Mouse (Mus musculus): ENCODE data around the gene Qpctl. TPM values are rescaled to one million over a fixed set of nuclear protein-coding genes. Genes with fewer than 3 reads are reported as not detected.
"Not testable (repeated sequence)": the region's sequence is repeated elsewhere in the genome, so short reads cannot be mapped to it uniquely, and the experiment has no call there.

The Qpctl gene
- total RNA-seq, 4 experiments from 2014 or later: 16.5 to 19.2 (median 18.6) TPM

DNA sequence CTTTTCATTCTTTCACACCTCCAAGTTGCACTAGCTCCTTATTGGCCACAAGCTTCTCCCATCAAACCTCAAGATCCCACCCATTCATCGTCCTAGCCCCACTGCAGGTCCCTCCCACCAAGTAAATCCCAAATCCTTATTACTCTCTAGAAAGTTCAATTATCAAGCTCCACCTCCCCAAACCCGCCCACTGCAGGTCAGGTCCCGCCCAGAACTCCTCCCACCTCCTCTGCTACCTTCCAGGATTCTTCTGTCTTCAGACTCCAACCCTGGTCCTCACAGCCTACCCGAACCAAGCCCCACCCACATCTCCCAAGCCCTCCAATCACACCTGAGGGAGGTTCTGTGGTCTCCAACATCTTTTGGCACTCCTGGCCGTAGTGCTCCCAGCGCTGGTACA is 15.1 kb upstream of the Qpctl start:
- no peak for DNase-seq (ENCODE audit: low spot score in 2 of 2)

GRCm38 (mm10) chr7:19163752-19164151 is 14.7 kb upstream of the Qpctl start:
- DNase-seq (ENCODE audit: low spot score in 2 of 2): no peak

DNA sequence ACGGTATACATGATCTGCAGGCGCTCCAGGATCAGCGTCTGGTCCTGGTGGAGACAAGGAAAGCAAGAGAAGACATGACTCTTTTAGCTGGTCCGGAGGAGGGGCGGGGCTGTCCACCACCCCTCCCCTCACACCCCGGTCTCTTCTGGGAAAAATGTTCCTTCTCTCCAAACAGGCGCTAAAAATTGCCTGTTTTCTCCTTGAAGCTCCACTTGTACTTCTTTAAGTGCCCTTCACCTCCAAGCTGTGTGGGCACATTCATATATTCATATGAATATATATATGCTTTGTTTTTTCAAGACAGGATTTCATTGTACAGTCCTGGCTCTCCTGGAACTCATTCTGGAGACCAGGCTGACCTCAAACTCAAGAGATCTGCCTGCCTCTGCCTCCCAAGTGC is 13.8 kb upstream of the Qpctl start:
- no peak for DNase-seq (ENCODE audit: low spot score in 2 of 2)

- DNase-seq (ENCODE audit: low spot score in 2 of 2): no peak
These were observed 11.0 kb upstream of the Qpctl start for GRCm38 (mm10) chr7:19160115-19160514.

DNA sequence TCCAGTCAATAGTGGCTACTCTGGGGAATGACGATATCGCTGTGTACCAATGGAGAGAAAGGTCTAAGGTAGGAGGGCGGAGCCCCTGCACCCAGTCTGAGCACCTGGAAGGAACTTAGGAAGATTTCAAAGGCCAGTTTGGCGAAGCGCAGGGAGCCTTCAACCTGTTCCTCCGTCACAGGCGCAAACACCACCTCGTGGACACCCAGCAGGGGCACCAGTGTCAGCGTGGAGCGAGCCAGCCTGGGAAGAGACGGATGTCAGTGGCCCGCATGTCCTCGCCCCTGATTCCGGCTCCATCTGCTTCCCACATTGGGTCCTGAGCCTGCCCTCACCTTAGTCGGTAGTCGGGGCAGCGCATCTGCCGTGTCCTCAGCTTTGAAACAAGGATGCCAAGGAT is 10.3 kb upstream of the Qpctl start:
- DNase-seq (ENCODE audit: low spot score in 2 of 2): no peak

DNA sequence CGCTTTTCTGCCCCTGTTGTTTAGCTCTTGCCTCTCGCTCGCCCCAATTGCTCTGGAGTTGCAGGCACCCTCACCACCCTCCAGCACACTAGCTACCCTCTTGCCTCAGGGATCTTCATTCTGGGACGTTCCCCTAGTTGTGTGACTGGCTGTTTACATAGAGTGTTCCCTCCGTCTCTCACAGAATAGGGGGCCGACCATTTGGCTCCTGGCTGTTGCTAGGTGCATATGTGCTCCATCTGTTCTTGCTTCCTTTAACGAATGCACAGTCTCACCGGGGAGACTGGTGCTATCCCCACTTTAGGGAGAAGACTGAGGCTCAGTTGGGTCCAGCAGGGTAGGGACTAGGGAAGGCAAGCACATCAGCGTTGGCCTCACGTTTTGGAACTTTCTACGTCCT is 9.5 kb upstream of the Qpctl start:
- no peak for DNase-seq (ENCODE audit: low spot score in 2 of 2)

DNA sequence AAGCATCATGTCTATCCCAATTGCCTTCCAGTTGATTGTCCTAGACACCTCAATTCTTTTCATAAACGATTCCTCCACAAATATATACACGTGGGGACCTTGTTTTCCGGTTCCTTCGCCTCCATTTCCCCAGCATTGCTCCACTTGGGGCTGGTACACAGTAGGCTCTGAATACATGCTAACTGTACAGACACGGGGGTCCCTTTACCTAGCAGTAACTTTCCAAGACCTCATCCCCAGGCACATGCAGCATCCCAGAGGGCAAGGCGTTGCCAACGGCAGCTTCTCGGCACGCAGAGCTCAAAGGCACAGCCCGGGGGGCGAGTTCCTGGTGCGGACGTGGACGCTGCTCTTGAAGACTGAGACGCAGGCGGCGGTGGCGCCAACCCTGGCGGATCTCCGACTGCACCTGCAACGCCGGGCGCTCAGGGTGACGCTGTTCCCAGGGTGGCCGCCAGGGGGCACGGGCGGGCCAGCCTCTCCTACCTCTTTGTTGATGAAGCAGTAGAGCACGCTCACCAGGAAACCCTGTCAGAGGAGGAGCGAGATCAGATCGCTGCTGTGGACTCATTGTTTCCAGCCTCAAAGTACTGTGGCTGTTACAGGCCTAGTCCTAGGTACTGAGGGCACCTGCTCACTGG is 8.2 kb upstream of the Qpctl start:
- DNase-seq (ENCODE audit: low spot score in 2 of 2): peak; percentile 89 to 97

DNA sequence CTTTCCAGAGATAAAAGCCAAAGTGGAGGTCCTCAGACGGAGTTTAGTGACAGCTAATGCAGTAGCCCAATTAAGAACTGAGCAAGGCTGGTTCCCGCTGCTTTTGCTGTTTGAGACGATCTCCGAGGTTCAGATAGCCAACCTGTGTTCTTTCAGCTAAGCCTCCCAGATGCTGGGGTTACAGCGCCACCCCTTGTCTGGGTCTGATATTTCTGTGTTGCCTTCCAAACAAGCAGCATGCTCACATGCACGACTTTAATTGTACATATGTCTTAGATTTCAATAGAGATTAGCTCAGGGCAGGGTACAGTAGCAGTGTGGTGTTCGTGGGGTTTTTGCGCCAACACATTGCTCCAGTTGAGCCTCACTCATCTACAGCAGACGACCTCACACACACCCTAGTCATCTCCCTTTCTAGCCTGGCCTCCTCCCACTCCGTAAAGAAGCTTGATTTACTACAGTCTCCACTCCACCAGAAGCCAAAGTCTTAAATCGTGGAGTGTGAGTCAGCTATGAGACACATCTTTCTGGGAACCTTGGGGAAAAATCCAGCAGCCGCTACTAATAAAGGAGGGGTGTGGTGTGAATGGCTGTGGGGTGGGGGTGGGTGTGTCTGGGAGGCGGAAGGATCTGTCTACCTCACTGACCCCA is 6.9 kb upstream of the Qpctl start:
- no peak for DNase-seq (ENCODE audit: low spot score in 2 of 2)

- no peak for DNase-seq (ENCODE audit: low spot score in 2 of 2)
These were observed 5.7 kb upstream of the Qpctl start for GRCm38 (mm10) chr7:19154796-19155195.

DNA sequence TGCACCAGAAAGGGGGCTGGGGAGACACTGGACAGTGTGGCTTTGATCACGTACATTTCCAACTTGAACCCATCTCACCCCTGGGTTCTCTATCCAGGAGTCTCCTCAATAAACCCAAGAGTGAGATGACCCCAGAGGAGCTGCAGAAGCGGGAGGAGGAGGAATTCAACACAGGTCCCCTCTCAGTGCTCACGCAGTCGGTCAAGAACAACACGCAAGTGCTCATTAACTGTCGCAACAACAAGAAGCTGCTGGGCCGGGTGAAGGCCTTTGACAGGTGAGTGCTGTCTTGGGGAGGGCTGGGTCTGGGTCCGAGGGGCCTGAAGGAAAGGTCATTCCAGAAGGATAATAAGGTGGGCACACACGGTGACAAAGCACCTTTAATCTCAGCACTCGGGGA is 2.0 kb upstream of the Qpctl start:
- not testable (repeated sequence) for DNase-seq (ENCODE audit: low spot score in 2 of 2)

GRCm38 (mm10) chr7:19149626-19150025 is 535 bp upstream of the Qpctl start, which contains the start of gene Snrpd2:
Gene Snrpd2, plus strand, starts transcription at chr7:19149722.
- peak; percentile 90 to 94 for DNase-seq (ENCODE audit: low spot score in 2 of 2)

DNA sequence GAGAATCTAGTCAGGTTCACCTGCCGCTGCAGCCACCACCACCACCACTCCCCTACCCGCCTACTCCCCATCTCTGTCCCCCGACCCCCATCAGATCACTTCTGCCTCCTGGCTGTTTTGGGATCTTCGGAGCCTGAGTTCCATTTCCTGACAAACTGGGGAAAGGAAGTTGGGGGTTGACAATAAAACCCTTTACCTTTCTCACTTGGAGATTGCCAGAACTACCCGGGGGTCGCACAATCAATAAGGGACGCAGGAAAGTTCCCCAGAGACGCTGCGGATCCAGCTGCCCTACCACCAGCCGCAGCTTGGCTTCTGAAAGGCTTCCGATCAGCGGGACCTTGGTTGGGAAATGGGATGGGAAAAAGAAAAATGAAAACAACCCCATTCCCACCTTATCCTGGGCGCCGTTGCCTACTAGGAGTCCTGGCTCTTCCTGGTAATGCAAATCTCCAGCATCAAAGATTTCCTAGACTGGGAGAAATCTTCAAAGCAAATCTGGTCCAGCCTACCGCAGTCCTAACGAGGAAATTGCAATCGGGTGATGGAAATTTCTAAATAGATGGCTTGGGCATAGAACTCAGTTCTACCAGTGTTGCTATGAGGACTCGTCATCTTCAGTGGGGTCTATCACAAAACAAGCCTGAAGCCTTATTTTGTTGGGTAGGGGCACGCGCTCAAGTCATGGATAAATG is 764 bp downstream of the Qpctl start:
- DNase-seq (ENCODE audit: low spot score in 2 of 2): no peak

- DNase-seq (ENCODE audit: low spot score in 2 of 2): no peak
These were observed 1.5 kb downstream of the Qpctl start for GRCm38 (mm10) chr7:19147497-19148045.

DNA sequence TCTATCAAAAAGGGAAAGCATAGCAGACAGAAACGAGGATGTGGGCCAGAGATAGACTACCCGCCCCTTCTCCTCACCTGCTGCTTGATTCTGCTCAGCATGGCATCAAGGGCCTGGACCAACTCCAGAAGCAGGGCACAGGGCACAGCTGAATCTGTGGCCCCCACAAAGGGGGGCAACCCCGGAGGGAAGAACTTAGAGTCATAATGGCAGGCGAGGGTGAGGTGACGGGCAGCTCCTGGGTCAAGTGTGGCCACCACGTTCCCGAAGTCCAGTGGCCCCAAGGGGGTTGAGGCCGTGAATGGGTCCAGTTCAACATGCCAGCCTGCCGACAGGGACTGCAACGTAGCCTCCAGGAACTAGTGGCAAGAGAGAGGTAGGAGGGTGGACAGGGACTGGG is 2.3 kb downstream of the Qpctl start:
- no peak for DNase-seq (ENCODE audit: low spot score in 2 of 2)

DNA sequence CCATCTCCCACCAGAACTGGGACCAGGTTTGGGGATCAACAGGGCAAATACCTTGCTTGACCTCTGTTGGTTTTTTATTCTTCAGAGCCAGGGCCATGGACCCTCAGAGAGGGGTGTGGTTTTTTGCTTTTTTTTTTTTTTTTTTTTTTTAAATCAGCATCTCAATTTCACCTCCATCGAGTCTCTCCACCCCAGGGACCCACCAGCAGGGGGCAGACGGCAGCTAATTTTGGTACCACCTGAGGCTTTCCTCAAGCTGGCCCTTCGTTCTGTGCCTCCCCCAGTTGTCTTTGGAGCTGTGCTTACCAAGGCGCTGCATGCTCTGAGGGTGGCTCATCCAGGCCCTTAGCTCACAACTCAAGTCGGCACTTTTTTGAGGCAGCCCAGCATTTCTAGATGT is 11.7 kb downstream of the Qpctl start:
- DNase-seq (ENCODE audit: low spot score in 2 of 2): no peak

DNA sequence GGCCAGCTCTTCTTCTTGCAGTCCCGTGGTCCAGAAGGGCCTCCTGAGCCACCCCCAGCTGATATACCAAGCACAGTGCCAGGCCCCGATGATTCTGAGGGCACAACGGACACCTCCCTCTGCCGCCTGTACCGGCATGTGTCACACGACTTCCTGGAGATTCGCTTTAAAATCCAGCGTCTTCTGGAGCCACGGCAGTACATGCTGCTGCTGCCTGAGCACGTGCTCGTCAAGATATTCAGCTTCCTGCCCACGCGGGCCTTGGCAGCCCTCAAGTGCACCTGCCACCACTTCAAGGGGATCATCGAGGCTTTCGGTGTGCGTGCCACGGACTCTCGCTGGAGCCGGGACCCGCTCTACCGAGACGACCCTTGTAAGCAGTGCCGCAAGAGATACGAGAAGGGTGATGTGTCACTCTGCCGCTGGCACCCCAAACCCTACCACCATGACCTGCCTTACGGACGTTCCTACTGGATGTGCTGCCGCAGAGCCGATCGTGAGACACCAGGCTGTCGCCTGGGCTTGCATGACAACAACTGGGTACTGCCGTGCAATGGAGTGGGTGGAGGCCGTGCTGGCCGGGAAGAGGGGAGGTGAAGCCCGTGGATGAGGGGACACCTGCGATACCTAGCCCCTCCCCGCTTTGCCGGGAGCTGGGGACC is 12.3 kb downstream of the Qpctl start:
- DNase-seq (ENCODE audit: low spot score in 2 of 2): peak in 1 of 2 experiments; percentile 74

GRCm38 (mm10) chr7:19136168-19136567 is 12.9 kb downstream of the Qpctl start:
- no peak for DNase-seq (ENCODE audit: low spot score in 2 of 2)

DNA sequence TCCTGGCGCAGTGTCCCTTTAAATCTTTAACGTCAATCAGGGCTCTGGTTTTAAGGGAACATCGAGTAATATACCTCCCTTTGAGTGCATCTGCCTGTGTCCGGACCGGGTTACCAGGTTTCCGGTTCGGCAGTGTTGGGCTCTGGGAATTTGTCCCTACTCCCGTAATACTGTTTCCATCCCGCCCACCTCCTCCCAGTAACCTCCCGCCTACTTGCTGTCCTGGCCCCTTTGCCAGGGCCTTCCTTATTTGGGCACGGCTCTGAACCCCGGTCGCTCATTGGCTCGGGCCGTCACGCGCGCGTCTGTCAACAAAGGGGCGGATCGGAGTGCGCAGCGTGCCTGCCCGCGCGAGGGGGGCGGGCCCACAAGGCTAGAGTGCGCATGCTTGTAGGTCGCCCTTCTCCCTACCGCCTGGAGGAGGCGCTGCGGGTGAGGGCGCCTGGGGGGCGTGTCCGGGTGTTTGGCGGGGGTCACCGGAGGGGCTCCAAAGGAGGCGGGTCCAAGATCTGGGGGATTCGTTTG is 17.7 kb downstream of the Qpctl start:
- DNase-seq (ENCODE audit: low spot score in 2 of 2): peak; percentile 85 to 98

GRCm38 (mm10) chr7:19130657-19131056 is 18.4 kb downstream of the Qpctl start:
- no peak for DNase-seq (ENCODE audit: low spot score in 2 of 2)

GRCm38 (mm10) chr7:19129396-19129795 is 19.7 kb downstream of the Qpctl start:
- DNase-seq (ENCODE audit: low spot score in 2 of 2): no peak

- DNase-seq (ENCODE audit: low spot score in 2 of 2): no peak
These were observed 21.3 kb downstream of the Qpctl start for GRCm38 (mm10) chr7:19127744-19128143.

DNA sequence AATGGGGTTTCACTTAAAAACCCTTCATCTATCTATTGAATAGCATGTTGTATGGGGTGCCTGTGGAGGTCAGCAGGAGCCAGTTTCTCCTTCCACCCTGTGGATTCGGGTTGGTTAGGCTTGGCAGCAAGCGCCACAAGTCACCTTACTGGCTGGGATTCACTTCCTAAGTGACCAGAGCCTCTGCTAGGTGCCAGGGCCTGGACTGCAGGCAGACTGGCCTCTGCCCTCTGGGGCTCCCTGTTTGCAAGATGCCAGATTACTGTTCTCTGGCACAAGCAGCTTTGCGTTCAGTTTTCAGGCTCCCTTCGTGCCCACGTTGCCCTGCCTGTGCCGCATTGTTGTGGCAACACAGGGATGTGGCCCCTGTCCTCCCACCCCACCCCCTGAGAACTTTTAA is 24.4 kb downstream of the Qpctl start:
- no peak for DNase-seq (ENCODE audit: low spot score in 2 of 2)
